Mouse (Mus musculus): Measurements from ENCODE around the gene Lsm14a. TPM values are rescaled to one million over a fixed set of nuclear protein-coding genes. Genes with fewer than 3 reads are reported as not detected.

The Lsm14a gene
- polyA plus RNA-seq, 1 experiment: 69.3 TPM

GRCm38 (mm10) chr7:34388445-34389276, 4.5 kb downstream of the Lsm14a start:
- Histone ChIP-seq H3K36me3 (ENCODE audit: control insufficient read depth, insufficient read depth) (no peaks in the 10 kb centered on the region), H3K4me3 (peak overlapping the region; percentile 78)

GRCm38 (mm10) chr7:34387784-34388444, 5.2 kb downstream of the Lsm14a start:
- no peaks in the 10 kb centered on the region for H3K27me3 ChIP-seq (ENCODE audit: control insufficient read depth, insufficient read depth, insufficient read length)
- H3K36me3 ChIP-seq (ENCODE audit: control insufficient read depth, insufficient read depth): no peaks in the 10 kb centered on the region
- peak overlapping the region; percentile 78 for H3K4me3 ChIP-seq
- peaks cover 72% of the 10 kb centered on the region for H3K79me2 ChIP-seq (ENCODE audit: control insufficient read depth, insufficient read depth)
- H3K4me2 ChIP-seq (ENCODE audit: low read depth): peak overlapping the region; percentile 84
- peak overlapping the region; percentile 88 for H3ac ChIP-seq (ENCODE audit: control insufficient read depth, insufficient read length)
- TF ChIP-seq E2F4 (IDR thresholded peaks at IDR 0.05; ENCODE audit: insufficient read depth) (no peak), SRF (IDR thresholded peaks at IDR 0.05; ENCODE audit: control insufficient read depth, insufficient read length, low read depth) (no peak), REST (IDR thresholded peaks at IDR 0.05; ENCODE audit: insufficient read depth, insufficient read length) (no peak), MAX (IDR thresholded peaks at IDR 0.05; ENCODE audit: low read depth) (no peak), CEBPB (IDR thresholded peaks at IDR 0.05; ENCODE audit: insufficient read depth, poor library complexity, severe bottlenecking) (no peak), TCF3 (IDR thresholded peaks at IDR 0.05; ENCODE audit: insufficient read length, low read depth) (no peak), POLR2A (IDR thresholded peaks at IDR 0.05; ENCODE audit: insufficient read length, low read depth) (no peak), USF1 (IDR thresholded peaks at IDR 0.05; ENCODE audit: low read depth) (no peak), POLR2AphosphoS2 (IDR thresholded peaks at IDR 0.05; ENCODE audit: insufficient read length, low read depth) (no peak)

More at GRCm38 (mm10) chr7:34388445-34389276, 4.5 kb downstream of the Lsm14a start:
- TF ChIP-seq POLR2AphosphoS2 (IDR thresholded peaks at IDR 0.05; ENCODE audit: insufficient read length, low read depth) (no peak), USF1 (IDR thresholded peaks at IDR 0.05; ENCODE audit: low read depth) (no peak), POLR2A (IDR thresholded peaks at IDR 0.05; ENCODE audit: insufficient read length, low read depth) (peak; percentile 10), E2F4 (IDR thresholded peaks at IDR 0.05; ENCODE audit: insufficient read depth) (no peak), CEBPB (IDR thresholded peaks at IDR 0.05; ENCODE audit: insufficient read depth, poor library complexity, severe bottlenecking) (no peak), MAX (IDR thresholded peaks at IDR 0.05; ENCODE audit: low read depth) (no peak)
- Histone ChIP-seq H3K27me3 (ENCODE audit: control insufficient read depth, insufficient read depth, insufficient read length) (no peaks in the 10 kb centered on the region), H3K4me2 (ENCODE audit: low read depth) (peak overlapping the region; percentile 84), H3ac (ENCODE audit: control insufficient read depth, insufficient read length) (peak overlapping the region; percentile 88), H3K79me2 (ENCODE audit: control insufficient read depth, insufficient read depth) (peaks cover 65% of the 10 kb centered on the region)

DNA sequence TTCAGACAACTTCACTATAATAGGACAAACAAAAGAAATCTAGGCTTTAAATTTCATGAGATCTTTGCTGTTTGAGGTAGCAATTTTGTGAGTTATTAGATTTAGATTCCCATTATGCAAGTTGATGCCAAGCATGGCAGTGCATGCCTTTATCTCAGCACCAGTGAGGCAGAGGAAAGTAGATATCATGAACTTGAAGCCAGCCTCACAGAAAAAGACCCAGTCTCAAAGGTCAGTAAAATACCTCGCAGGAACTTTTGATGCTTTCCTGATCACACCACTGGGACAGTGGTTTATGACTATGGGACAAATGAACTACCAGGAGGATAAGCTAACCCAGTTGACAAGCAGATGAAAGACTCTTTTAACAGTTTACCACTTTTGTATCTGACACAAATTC, 10.3 kb downstream of the Lsm14a start:
- Histone ChIP-seq H3K36me3 (ENCODE audit: control insufficient read depth, insufficient read depth) (no peaks in the 10 kb centered on the region), H3K4me3 (no peak overlapping the region), H3K79me2 (ENCODE audit: control insufficient read depth, insufficient read depth) (peaks cover 100% of the 10 kb centered on the region), H3ac (ENCODE audit: control insufficient read depth, insufficient read length) (no peak overlapping the region), H3K4me2 (ENCODE audit: low read depth) (peak overlapping the region; percentile 5), H3K27me3 (ENCODE audit: control insufficient read depth, insufficient read depth, insufficient read length) (no peaks in the 10 kb centered on the region)
- TF ChIP-seq MYOD1 (IDR thresholded peaks at IDR 0.05; ENCODE audit: control insufficient read depth in 1 of 3, insufficient read length in 2 of 3, low read depth in 2 of 3) (no peak), SRF (IDR thresholded peaks at IDR 0.05; ENCODE audit: control insufficient read depth, insufficient read length, low read depth) (no peak), REST (IDR thresholded peaks at IDR 0.05; ENCODE audit: insufficient read depth, insufficient read length) (no peak), POLR2A (IDR thresholded peaks at IDR 0.05; ENCODE audit: insufficient read length, low read depth) (no peak), USF1 (IDR thresholded peaks at IDR 0.05; ENCODE audit: low read depth) (no peak), MAX (IDR thresholded peaks at IDR 0.05; ENCODE audit: low read depth) (no peak), E2F4 (IDR thresholded peaks at IDR 0.05; ENCODE audit: insufficient read depth) (no peak), TCF12 (IDR thresholded peaks at IDR 0.05; ENCODE audit: insufficient read depth, poor library complexity, severe bottlenecking) (no peak), MYOG (IDR thresholded peaks at IDR 0.05; ENCODE audit: control insufficient read depth in 1 of 3, insufficient read depth in 1 of 3, insufficient read length in 2 of 3, low read depth in 2 of 3) (no peak), TCF3 (IDR thresholded peaks at IDR 0.05; ENCODE audit: insufficient read length, low read depth) (no peak), POLR2AphosphoS2 (IDR thresholded peaks at IDR 0.05; ENCODE audit: insufficient read length, low read depth) (no peak)

DNA sequence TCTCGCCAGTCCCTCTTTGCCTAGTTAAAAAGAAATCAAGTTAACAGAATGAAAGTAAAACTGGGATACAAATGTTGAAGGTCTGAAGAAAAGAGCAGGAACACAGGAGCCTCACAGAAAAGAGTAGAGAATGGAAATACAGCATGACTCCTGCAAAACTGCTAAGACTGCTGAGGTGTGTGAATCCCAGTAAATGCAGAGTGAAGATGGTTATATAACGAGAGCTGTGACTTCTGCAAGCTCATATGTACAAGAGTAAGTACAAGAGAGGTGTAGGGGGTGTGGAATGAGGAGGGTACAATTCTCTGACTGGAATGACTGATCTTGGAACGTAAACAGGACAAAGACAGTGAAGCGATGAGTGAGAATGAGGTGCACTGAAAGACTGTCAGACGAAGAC, 11.4 kb downstream of the Lsm14a start:
- Histone ChIP-seq H3K27me3 (ENCODE audit: control insufficient read depth, insufficient read depth, insufficient read length) (no peaks in the 10 kb centered on the region), H3K4me3 (no peak overlapping the region), H3K79me2 (ENCODE audit: control insufficient read depth, insufficient read depth) (peaks cover 100% of the 10 kb centered on the region), H3K36me3 (ENCODE audit: control insufficient read depth, insufficient read depth) (no peaks in the 10 kb centered on the region), H3ac (ENCODE audit: control insufficient read depth, insufficient read length) (no peak overlapping the region), H3K4me2 (ENCODE audit: low read depth) (no peak overlapping the region)
- TF ChIP-seq USF1 (IDR thresholded peaks at IDR 0.05; ENCODE audit: low read depth) (no peak), MAX (IDR thresholded peaks at IDR 0.05; ENCODE audit: low read depth) (no peak), MYOG (IDR thresholded peaks at IDR 0.05; ENCODE audit: control insufficient read depth in 1 of 3, insufficient read depth in 1 of 3, insufficient read length in 2 of 3, low read depth in 2 of 3) (no peak), POLR2A (IDR thresholded peaks at IDR 0.05; ENCODE audit: insufficient read length, low read depth) (no peak), MYOD1 (IDR thresholded peaks at IDR 0.05; ENCODE audit: control insufficient read depth in 1 of 3, insufficient read length in 2 of 3, low read depth in 2 of 3) (no peak), REST (IDR thresholded peaks at IDR 0.05; ENCODE audit: insufficient read depth, insufficient read length) (no peak), CEBPB (IDR thresholded peaks at IDR 0.05; ENCODE audit: insufficient read depth, poor library complexity, severe bottlenecking) (no peak), E2F4 (IDR thresholded peaks at IDR 0.05; ENCODE audit: insufficient read depth) (no peak), SRF (IDR thresholded peaks at IDR 0.05; ENCODE audit: control insufficient read depth, insufficient read length, low read depth) (no peak), POLR2AphosphoS2 (IDR thresholded peaks at IDR 0.05; ENCODE audit: insufficient read length, low read depth) (no peak), TCF3 (IDR thresholded peaks at IDR 0.05; ENCODE audit: insufficient read length, low read depth) (no peak), TCF12 (IDR thresholded peaks at IDR 0.05; ENCODE audit: insufficient read depth, poor library complexity, severe bottlenecking) (no peak)

Data from myocyte (in vitro differentiated cells).